Mouse (Mus musculus) CH12.LX (cell line): ENCODE data around the gene Gins1. TPM values are rescaled to one million over a fixed set of nuclear protein-coding genes. Genes with fewer than 3 reads are reported as not detected.

Experiments
- DNase-seq: peaks from one replicate; pipeline ENCODE4 v3.0.0-alpha.2; 2013; ENCODE audit errors: extremely low read depth
- H3K27ac ChIP-seq: 2 replicates; pipeline ENCODE4 v1.5.1; 2012; ENCODE audit warnings: low read depth, mild to moderate bottlenecking, control low read depth, moderate library complexity; ENCODE audit not compliant: insufficient read depth
- H3K27me3 ChIP-seq: replicated peaks from 2 replicates; pipeline ENCODE3; 2012; ENCODE audit warnings: inconsistent platforms
- H3K36me3 ChIP-seq, 2 experiments: replicated peaks in 1 of 2; 2 replicates each; pipeline versions ENCODE3 to v1.6.1; 2012; ENCODE audit warnings: inconsistent platforms in 1 of 2, low read length in 1 of 2, mild to moderate bottlenecking in 1 of 2, mixed read lengths in 1 of 2, moderate library complexity in 1 of 2; ENCODE audit not compliant: control insufficient read depth in 1 of 2, insufficient read depth in 1 of 2
- H3K4me1 ChIP-seq, 2 experiments: 2 replicates each; pipeline ENCODE4 v1.6.1; 2012; ENCODE audit warnings: inconsistent platforms in 1 of 2, moderate library complexity in 1 of 2; ENCODE audit not compliant: insufficient read depth in 2 of 2, control insufficient read depth in 1 of 2
- H3K4me2 ChIP-seq: 2 replicates; pipeline ENCODE4 v1.6.1; 2012; ENCODE audit warnings: low read depth, mild to moderate bottlenecking, control low read depth; ENCODE audit not compliant: poor library complexity, insufficient read depth, severe bottlenecking
- H3K4me3 ChIP-seq, 3 experiments: fragments of 150-350 bp in 1 of 3; sonication (generic) in 1 of 3; replicated peaks in 1 of 3; 2 replicates each; pipeline versions ENCODE3 to v1.5.1; 2011 to 2012; ENCODE audit warnings: low read depth in 2 of 3, low read length in 2 of 3, mild to moderate bottlenecking in 2 of 3, moderate library complexity in 2 of 3, control low read depth in 1 of 3, improper control_type of control experiment in 1 of 3, inconsistent platforms in 1 of 3, mixed read lengths in 1 of 3; ENCODE audit not compliant: poor library complexity in 1 of 3
- H3K79me2 ChIP-seq: replicated peaks from 2 replicates; pipeline ENCODE4 v1.6.1; 2012; ENCODE audit warnings: mild to moderate bottlenecking, moderate library complexity; ENCODE audit not compliant: control insufficient read depth, poor library complexity, insufficient read depth, severe bottlenecking; ENCODE audit errors: extremely low read depth
- H3K9ac ChIP-seq: 2 replicates; pipeline ENCODE4 v1.6.1; 2012; ENCODE audit warnings: low read depth, mild to moderate bottlenecking, control low read depth, moderate library complexity; ENCODE audit not compliant: insufficient read depth
- H3K9me3 ChIP-seq: replicated peaks from 2 replicates; pipeline ENCODE3; 2012; ENCODE audit warnings: low read length, inconsistent platforms, mixed read lengths
- BHLHE40 ChIP-seq: IDR thresholded peaks from 2 replicates; pipeline ENCODE4 v1.6.1; 2011; ENCODE audit warnings: mild to moderate bottlenecking, low read depth, low read length, improper control_type of control experiment
- JUND ChIP-seq: conservative IDR thresholded peaks from 2 replicates; pipeline ENCODE4 v1.6.1; 2011; ENCODE audit warnings: low read depth, low read length, improper control_type of control experiment
- MXI1 ChIP-seq: IDR thresholded peaks from 2 replicates; pipeline ENCODE4 v1.6.1; 2011; ENCODE audit warnings: mild to moderate bottlenecking, low read depth, low read length, improper control_type of control experiment
- RAD21 ChIP-seq: IDR thresholded peaks from 2 replicates; pipeline ENCODE4 v1.6.1; 2011; ENCODE audit warnings: low read depth, mild to moderate bottlenecking, low read length, improper control_type of control experiment, moderate library complexity
- SIN3A ChIP-seq: IDR thresholded peaks from 2 replicates; pipeline ENCODE4 v1.6.1; 2012; ENCODE audit warnings: low read length, improper control_type of control experiment, inconsistent platforms
- ZC3H11A ChIP-seq: IDR thresholded peaks from 2 replicates; pipeline ENCODE4 v1.6.1; 2012; ENCODE audit warnings: low read depth, mild to moderate bottlenecking, inconsistent platforms, low read length, improper control_type of control experiment
- dilution Hi-C: fragments of 300-500 bp; cut with MboI; formaldehyde crosslinking; loops from 2 replicates; pipeline ENCODE4 v1.14.3; 2020; ENCODE audit warnings: low sequenced_read_pairs; ENCODE audit not compliant: extremely low pct_unique_long_range_greater_than_20kb, extremely low pct_ligation_motif_present
- in situ Hi-C: fragments of 300-500 bp; cut with MboI; formaldehyde crosslinking; loops from 3 replicates; pipeline ENCODE4 v1.14.3; 2019; ENCODE audit warnings: low sequenced_read_pairs, low pct_ligation_motif_present, low pct_unique_long_range_greater_than_20kb, mixed read lengths
- polyA plus RNA-seq: library from polyadenylated mRNA; unstranded; fragments of >175 nt; gene quantifications from 2 replicates; pipeline ENCODE4 v1.2.1, GENCODE M21; 2012; ENCODE audit warnings: low read depth; ENCODE audit not compliant: insufficient read length
- total RNA-seq, 2 experiments: library from RNA; depleted of rRNA; stranded (reverse); fragments of 300-350 nt in 1 of 2; fragments of >200 nt in 1 of 2; gene quantifications; 2 replicates each; pipeline ENCODE4 v1.2.3; 2012 to 2014

Gins1 gene
- total and polyA plus RNA-seq, 3 experiments: 41.4 to 76.7 (median 65.9) TPM

DNA sequence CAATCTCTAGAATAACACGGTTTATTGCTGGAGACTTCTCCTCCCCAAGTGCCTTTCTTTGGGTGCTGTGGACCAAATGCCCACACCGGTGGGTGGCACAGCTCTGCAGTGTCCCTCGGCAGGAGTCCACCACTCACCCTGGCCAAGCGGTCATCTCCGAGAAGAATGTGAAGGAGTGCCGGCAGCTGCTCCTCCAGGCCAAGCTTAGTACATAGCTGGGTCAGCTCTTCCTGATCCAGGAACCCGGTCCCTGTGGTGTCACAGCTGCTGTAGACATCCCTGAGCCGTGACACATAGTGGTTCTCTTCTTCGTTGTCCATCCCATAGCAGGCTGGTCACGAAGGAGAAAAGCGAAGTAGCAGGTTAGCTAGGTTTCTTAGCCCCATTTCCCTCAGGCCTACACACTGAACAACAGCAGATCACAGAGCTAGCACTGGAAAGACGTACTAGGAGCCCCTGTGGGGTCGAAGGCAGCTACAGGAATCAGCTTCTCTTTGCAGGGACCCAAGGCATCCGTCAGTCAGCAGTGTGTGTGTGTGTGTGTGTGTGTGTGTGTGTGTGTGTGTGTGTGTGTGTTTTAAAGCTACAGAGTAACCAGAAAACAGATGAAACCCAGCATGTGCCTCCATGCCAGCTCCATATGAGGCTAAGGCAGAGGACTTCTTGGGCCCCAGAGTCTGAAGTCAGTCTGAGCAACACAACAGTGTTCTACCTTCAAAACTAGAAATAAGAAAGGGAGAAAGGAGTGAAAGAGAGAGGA lies 74.8 kb downstream of the Gins1 start:
- Histone ChIP-seq H3K36me3 (peaks cover 0 to 3% of the 10 kb centered on the region in 2 experiments), H3K79me2 (no peaks in the 10 kb centered on the region; the same call in 1 of the 2 replicates)
- TF ChIP-seq BHLHE40 (no peak), SIN3A (no peak), ZC3H11A (no peak), MXI1 (no peak), RAD21 (no peak), JUND (no peak)
- TF ChIP-seq, all 38 proteins: peak for 0
- no peaks in the 10 kb centered on the region for H3K27me3 ChIP-seq
- no peak overlapping the region for H3K4me2 ChIP-seq
- H3K27ac ChIP-seq: no peak overlapping the region
- no peak overlapping the region for H3K9ac ChIP-seq
- H3K4me1 ChIP-seq: peaks cover 1 to 2% of the 10 kb centered on the region in 2 experiments; a peak in 1 of 4 replicates
- in situ Hi-C loops: no loop called here
- no peaks in the 10 kb centered on the region for H3K9me3 ChIP-seq
- DNase-seq: no peak
- dilution Hi-C loops: no loop called here
- H3K4me3 ChIP-seq: no peak overlapping the region

Other genes with a start within 250 kb of the Gins1 start
- gene Acss1, start 236.9 kb upstream of the Gins1 start, total RNA-seq (2012; rRNA removed): 1.7 and 1.9 TPM in 2 replicates
- gene Acss1, start 236.9 kb upstream of the Gins1 start, total RNA-seq (2014; rRNA removed): 0.35 and 0.39 TPM in 2 replicates
- 0.44 and 0.76 TPM in 2 replicates for gene Acss1, start 236.9 kb upstream of the Gins1 start, polyA plus RNA-seq
- gene Vsx1, start 216.0 kb upstream of the Gins1 start, total RNA-seq (2012; rRNA removed): not detected in 2 replicates
- not detected in 2 replicates for gene Vsx1, start 216.0 kb upstream of the Gins1 start, total RNA-seq (2014; rRNA removed)
- gene Vsx1, start 216.0 kb upstream of the Gins1 start, polyA plus RNA-seq: not detected in 2 replicates
- gene Entpd6, start 156.4 kb upstream of the Gins1 start, total RNA-seq (2012; rRNA removed): 35.5 and 36.4 TPM in 2 replicates
- 30.6 and 33.5 TPM in 2 replicates for gene Entpd6, start 156.4 kb upstream of the Gins1 start, total RNA-seq (2014; rRNA removed)
- 44.5 and 45.5 TPM in 2 replicates for gene Entpd6, start 156.4 kb upstream of the Gins1 start, polyA plus RNA-seq
- 47.0 and 47.7 TPM in 2 replicates for gene Pygb, start 118.7 kb upstream of the Gins1 start, total RNA-seq (2012; rRNA removed)
- 36.4 and 39.7 TPM in 2 replicates for gene Pygb, start 118.7 kb upstream of the Gins1 start, total RNA-seq (2014; rRNA removed)
- gene Pygb, start 118.7 kb upstream of the Gins1 start, polyA plus RNA-seq: 42.6 and 43.2 TPM in 2 replicates
- gene Abhd12, start 659 bp upstream of the Gins1 start, total RNA-seq (2012; rRNA removed): 43.6 and 45.5 TPM in 2 replicates
- 51.5 and 51.9 TPM in 2 replicates for gene Abhd12, start 659 bp upstream of the Gins1 start, total RNA-seq (2014; rRNA removed)
- gene Abhd12, start 659 bp upstream of the Gins1 start, polyA plus RNA-seq: 45.7 and 51.3 TPM in 2 replicates
- 5.8 and 6.6 TPM in 2 replicates for gene Ninl, start 134.0 kb downstream of the Gins1 start, total RNA-seq (2012; rRNA removed)
- gene Ninl, start 134.0 kb downstream of the Gins1 start, total RNA-seq (2014; rRNA removed): 1.8 and 3.8 TPM in 2 replicates
- 3.5 and 4.1 TPM in 2 replicates for gene Ninl, start 134.0 kb downstream of the Gins1 start, polyA plus RNA-seq
- gene Nanp, start 134.0 kb downstream of the Gins1 start, total RNA-seq (2012; rRNA removed): 15.6 and 22.2 TPM in 2 replicates
- gene Nanp, start 134.0 kb downstream of the Gins1 start, total RNA-seq (2014; rRNA removed): 30.8 and 35.3 TPM in 2 replicates
- gene Nanp, start 134.0 kb downstream of the Gins1 start, polyA plus RNA-seq: 31.9 and 33.0 TPM in 2 replicates
- not detected in 2 replicates for gene Gm14151, start 186.9 kb downstream of the Gins1 start, total RNA-seq (2012; rRNA removed)
- not detected in 2 replicates for gene Gm14151, start 186.9 kb downstream of the Gins1 start, total RNA-seq (2014; rRNA removed)
- not detected in 2 replicates for gene Gm14151, start 186.9 kb downstream of the Gins1 start, polyA plus RNA-seq
- gene Gm14147, start 192.8 kb downstream of the Gins1 start, total RNA-seq (2012; rRNA removed): not detected in 2 replicates
- not detected in 2 replicates for gene Gm14147, start 192.8 kb downstream of the Gins1 start, total RNA-seq (2014; rRNA removed)
- not detected in 2 replicates for gene Gm14147, start 192.8 kb downstream of the Gins1 start, polyA plus RNA-seq